Mouse (Mus musculus) stomach, embryonic 16.5 days (tissue): ENCODE results near the gene Dyrk1a. TPM values are rescaled to one million over a fixed set of nuclear protein-coding genes. Genes with fewer than 3 reads are reported as not detected.

Experiments
- ATAC-seq: fragments of 200-750 bp; cut with Nextera tagmentation; 2 replicates; pipeline ENCODE4 v1.8.0; 2017; ENCODE audit warnings: moderate number of reproducible peaks, moderate TSS enrichment; ENCODE audit not compliant: insufficient read depth, low FRiP score
- H3K27ac ChIP-seq: fragments of 300-500 bp; sonication (generic); 2 replicates; pipeline ENCODE4 v1.5.1; 2014; ENCODE audit warnings: low read length
- H3K27me3 ChIP-seq: fragments of 300-500 bp; sonication (generic); 2 replicates; pipeline ENCODE4 v1.6.1; 2014; ENCODE audit warnings: low read length, control low read depth, mixed read lengths; ENCODE audit not compliant: control insufficient read depth, insufficient read depth
- H3K36me3 ChIP-seq: fragments of 300-500 bp; sonication (generic); 2 replicates; pipeline ENCODE4 v1.6.1; 2014; ENCODE audit warnings: low read length; ENCODE audit not compliant: control insufficient read depth, insufficient read depth
- H3K4me1 ChIP-seq: fragments of 300-500 bp; sonication (generic); 2 replicates; pipeline ENCODE4 v1.6.1; 2014; ENCODE audit warnings: low read length, control low read depth, mixed read lengths; ENCODE audit not compliant: control insufficient read depth, insufficient read depth
- H3K4me2 ChIP-seq: fragments of 300-500 bp; sonication (generic); 2 replicates; pipeline ENCODE4 v1.6.1; 2014; ENCODE audit warnings: low read depth, low read length, mixed read lengths
- H3K4me3 ChIP-seq: fragments of 300-500 bp; sonication (generic); replicated peaks from 2 replicates; pipeline ENCODE4 v1.5.1; 2014; ENCODE audit warnings: mild to moderate bottlenecking, low read length
- H3K9ac ChIP-seq: fragments of 300-500 bp; sonication (generic); 2 replicates; pipeline ENCODE4 v1.6.1; 2014; ENCODE audit warnings: low read length
- H3K9me3 ChIP-seq: fragments of 300-500 bp; sonication (generic); replicated peaks from 2 replicates; pipeline ENCODE4 v1.6.1; 2016; ENCODE audit warnings: low read length, control low read depth; ENCODE audit not compliant: control insufficient read depth
- whole genome bisulfite sequencing: fragments of 180-500 bp; shearing (Covaris S2); extraction: QIAGEN DNeasy Blood & Tissue Kit; methylation state at CpG from one replicate; pipeline ENCODE4 v1.1.7; 2014; 5-methylcytosine and 5-hydroxymethylcytosine counted together
- polyA plus RNA-seq: library from polyadenylated mRNA; unstranded; fragments of >200 nt; fragmentation: Nextera tagmentation; extraction: Ambion mirVana; gene quantifications from 2 replicates; pipeline ENCODE4 v1.2.1, GENCODE M21; 2015

Dyrk1a gene
- polyA plus RNA-seq = 7.4 TPM in 2 replicates

DNA sequence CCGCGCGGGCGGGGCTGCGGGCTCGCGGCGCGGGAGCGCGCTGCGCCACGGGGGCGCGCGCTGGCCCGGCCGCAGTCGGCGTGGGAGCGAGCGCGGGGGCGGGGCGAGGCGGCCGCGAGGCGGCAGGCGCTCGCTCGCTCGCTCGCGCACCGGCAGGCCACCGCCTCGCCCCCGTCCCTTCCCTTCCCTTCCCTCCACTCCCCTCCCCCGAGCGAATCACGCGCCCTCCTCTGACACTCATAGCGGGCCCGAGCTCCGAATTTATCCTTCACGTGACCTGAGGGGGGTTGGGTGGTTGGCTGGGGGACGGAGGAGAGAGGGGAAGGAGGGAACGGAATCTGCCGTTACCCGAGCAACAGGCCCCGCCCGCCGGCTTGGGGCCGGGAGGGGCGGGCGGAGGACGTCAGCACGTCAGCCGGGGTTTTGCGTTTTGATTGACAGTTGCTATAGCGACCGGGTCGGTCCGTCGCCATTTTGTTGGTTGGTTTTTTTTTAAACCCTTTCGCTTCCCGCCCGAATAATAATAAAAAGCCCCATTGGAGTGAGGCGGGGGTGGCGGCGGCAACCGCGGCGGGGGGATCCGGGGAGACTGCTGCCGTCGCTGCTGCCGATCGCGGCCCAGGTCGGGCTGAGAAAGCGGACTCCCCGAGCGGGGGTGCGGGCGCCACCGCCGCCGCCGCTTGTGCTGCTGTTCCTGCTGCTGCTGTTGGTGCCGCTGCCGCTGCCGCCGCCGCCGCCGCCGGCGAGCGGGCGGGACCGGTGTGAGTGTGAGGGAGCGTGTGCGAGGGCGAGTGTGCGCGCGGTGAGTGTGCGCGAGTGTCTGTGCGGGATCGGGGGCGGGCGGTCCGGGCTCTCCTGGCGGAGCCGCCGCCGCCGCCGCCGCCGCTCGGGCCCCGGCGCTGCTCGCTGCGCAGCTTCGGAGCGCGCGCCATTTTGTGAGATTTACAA, at the start of gene Dyrk1a:
Gene Dyrk1a, plus strand, starts transcription at position 782 of the 948 bp plus-strand sequence.
- peak; percentile 97 for ATAC-seq
- no peaks in the 10 kb centered on the region for H3K27me3 ChIP-seq
- peaks cover 26% of the 10 kb centered on the region for H3K4me1 ChIP-seq
- no peaks in the 10 kb centered on the region for H3K9me3 ChIP-seq
- WGBS = under 1% methylated on average over 83 of the region's 133 CpGs
- H3K27ac ChIP-seq = peak within 1 kb of the TSS; percentile 100
- H3K4me2 ChIP-seq = peak within 1 kb of the TSS; percentile 78
- no peaks in the 10 kb centered on the region for H3K36me3 ChIP-seq
- peak within 1 kb of the TSS; percentile 100 for H3K9ac ChIP-seq
- peak within 1 kb of the TSS; percentile 98 for H3K4me3 ChIP-seq

DNA sequence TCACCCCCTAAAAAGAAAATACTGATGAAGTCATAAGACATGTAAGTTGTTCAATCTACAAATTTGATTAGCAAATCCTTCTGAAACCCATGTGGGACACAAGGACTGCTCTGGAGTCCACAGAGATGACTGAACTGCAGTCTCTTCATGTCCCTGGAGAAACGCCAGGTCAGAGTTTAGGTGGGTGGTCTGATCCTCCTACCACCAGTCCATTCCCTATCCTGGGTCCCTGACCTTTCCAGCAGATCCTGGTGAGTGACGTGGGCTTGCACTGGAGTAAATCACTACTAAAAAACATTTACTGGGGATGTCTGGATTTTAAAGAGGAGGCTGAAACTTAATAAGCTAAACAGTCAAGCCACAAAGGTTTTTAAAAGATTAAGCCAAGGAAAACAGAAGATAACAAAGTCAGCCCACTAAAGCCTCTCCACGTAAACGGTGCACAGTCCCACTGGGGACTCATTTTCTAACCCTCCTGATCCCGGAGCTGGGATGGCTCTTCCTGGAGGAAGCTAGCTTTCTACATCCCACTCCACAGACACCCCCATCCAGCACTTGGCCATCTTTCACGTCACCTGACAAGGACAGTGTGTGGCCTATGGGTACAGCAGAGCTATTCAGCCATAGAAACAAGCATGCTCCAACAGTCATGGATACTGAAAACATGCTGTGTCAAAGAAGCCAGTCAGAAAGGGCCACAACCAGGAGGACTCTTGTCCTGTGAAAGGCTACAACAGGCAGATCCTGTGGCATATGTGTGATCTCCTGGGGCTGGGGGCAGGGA, 46.0 kb upstream of the Dyrk1a start:
- H3K27me3 ChIP-seq = no peaks in the 10 kb centered on the region
- H3K4me2 ChIP-seq = 0 out of 2 replicates have a peak overlapping the region, but pooled peaks have one; percentile 5
- H3K9ac ChIP-seq = peak overlapping the region; percentile 48; the same call in 1 of the 2 replicates
- peaks cover 41% of the 10 kb centered on the region for H3K4me1 ChIP-seq
- 0 out of 2 replicates have a peak overlapping the region, but pooled peaks have one; percentile 6 for H3K4me3 ChIP-seq
- H3K27ac ChIP-seq = peak overlapping the region; percentile 49
- no peaks in the 10 kb centered on the region for H3K36me3 ChIP-seq
- WGBS = 42% methylated on average over 6 of the region's 6 CpGs
- no peak for ATAC-seq
- no peaks in the 10 kb centered on the region for H3K9me3 ChIP-seq

DNA sequence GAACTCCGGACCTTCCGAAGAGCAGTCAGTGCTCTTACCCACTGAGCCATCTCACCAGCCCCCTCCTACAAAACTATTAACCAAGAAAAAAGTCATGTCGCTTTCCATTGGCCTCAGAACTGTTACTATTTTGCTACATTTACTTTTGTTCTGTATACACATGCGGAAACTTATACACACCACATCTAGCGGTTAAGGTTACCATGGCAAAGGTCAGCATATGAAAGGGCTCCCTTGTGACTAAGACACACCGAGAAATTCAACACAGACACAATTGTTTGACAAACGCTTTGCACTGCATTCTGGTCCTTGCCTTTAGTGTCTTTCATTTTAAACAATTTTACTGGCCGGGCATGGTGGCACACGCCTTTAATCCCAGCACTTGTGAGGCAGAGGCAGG, 45.1 kb upstream of the Dyrk1a start:
- ATAC-seq = no peak
- no peak overlapping the region for H3K4me3 ChIP-seq
- H3K9ac ChIP-seq = no peak overlapping the region
- H3K27me3 ChIP-seq = no peaks in the 10 kb centered on the region
- no peaks in the 10 kb centered on the region for H3K36me3 ChIP-seq
- no peak overlapping the region for H3K27ac ChIP-seq
- no peaks in the 10 kb centered on the region for H3K9me3 ChIP-seq
- H3K4me1 ChIP-seq = peaks cover 32% of the 10 kb centered on the region
- WGBS = 74% methylated on average over 9 of the region's 9 CpGs
- peak overlapping the region; percentile 68; the same call in 1 of the 2 replicates for H3K4me2 ChIP-seq

DNA sequence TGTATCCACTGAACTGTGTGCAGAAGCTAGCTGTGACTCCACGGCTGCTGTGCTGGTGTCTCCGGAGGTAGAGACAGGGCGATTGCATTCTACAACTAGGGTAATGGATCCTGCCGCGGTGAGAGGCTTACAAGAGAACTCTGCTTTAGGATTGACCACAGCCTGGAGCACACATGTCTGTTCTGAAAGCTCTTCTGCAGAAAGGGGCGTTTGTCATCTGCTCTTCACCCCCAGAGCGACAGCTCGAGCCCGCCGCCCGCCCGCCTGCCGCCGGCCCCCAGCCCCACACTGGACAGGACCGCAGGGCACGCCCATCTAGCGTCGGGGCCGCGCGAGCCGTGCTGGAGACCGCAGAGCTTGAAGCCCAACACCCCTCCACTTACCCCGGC, 43.9 kb upstream of the Dyrk1a start:
- H3K36me3 ChIP-seq = no peaks in the 10 kb centered on the region
- peak overlapping the region; percentile 94 for H3K4me3 ChIP-seq
- H3K4me2 ChIP-seq = peak overlapping the region; percentile 68
- H3K27me3 ChIP-seq = no peaks in the 10 kb centered on the region
- H3K9me3 ChIP-seq = no peaks in the 10 kb centered on the region
- peaks cover 24% of the 10 kb centered on the region for H3K4me1 ChIP-seq
- ATAC-seq = peak; percentile 65
- H3K9ac ChIP-seq = peak overlapping the region; percentile 88
- under 1% methylated on average over 24 of the region's 24 CpGs for WGBS
- peak overlapping the region; percentile 96 for H3K27ac ChIP-seq

DNA sequence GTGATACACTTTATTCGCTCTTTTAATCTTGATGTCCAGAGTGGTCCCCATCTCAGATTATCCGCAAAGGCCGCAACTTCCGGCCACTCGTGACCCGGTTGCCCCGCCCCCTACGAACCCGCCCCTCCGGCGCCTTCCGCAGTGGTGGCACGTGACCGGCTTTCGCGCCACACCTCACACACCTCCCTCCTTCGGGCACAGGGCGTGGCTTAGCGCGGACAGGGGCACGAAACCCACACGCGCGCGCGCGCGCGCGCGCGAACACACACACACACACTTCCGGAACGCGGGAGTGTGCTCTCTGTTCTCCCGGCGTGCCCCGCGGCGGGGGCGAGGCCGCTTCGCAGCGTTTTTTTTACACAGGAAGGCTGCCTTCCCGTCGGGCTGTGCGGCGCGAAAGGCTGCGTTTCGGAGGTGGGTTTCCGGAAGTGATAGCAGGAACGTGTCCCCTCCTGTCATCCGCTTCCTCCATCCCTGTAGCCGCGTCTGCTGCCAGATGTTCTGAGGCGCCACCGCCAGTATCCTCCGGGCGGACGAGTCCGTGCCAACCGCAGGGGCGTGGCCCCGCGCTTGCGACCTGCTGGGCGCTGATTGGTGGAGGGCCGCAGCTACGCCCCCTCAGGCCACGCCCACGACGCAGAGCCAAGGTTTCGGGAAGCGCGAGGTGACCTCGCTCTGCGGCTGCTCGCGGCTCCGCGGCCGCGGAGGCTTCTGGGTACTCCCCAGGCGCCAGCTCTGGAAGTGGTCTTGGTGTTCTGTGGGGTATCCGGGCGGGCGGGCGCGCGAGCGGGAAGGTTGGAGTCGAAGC, 43.3 kb upstream of the Dyrk1a start, which contains the start of gene Vps26c:
Gene Vps26c, minus strand, starts transcription at position 487 of the 808 bp plus-strand sequence.
- peak; percentile 93 for ATAC-seq
- Histone ChIP-seq H3K9me3 (no peaks in the 10 kb centered on the region), H3K36me3 (no peaks in the 10 kb centered on the region), H3K27me3 (no peaks in the 10 kb centered on the region), H3K9ac (peak within 1 kb of the TSS; percentile 88), H3K4me1 (peaks cover 24% of the 10 kb centered on the region), H3K4me3 (peak within 1 kb of the TSS; percentile 94), H3K4me2 (peak within 1 kb of the TSS; percentile 68), H3K27ac (peak within 1 kb of the TSS; percentile 96)
- WGBS = under 1% methylated on average over 92 of the region's 93 CpGs

DNA sequence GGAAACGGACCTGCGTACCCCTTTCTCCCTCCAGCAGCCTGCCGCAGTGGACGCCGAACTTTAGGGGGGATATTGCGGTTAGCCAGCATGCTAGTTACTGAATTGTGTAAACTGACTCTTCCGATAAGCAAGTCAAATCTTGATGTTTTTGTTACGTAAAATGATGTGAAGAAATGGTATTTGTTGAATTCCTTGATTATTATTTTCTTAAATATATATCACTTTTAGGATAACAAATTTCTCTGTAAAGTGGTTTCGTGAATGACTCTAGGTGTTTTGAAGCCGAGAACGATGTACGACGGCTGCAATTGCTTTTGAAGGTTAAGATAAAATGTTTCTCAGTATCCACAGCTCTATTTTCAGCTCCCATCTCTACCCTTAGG, 42.7 kb upstream of the Dyrk1a start:
- Histone ChIP-seq H3K27me3 (no peaks in the 10 kb centered on the region), H3K4me3 (peak overlapping the region; percentile 94), H3K27ac (peak overlapping the region; percentile 96), H3K4me1 (peaks cover 24% of the 10 kb centered on the region), H3K36me3 (no peaks in the 10 kb centered on the region), H3K9me3 (no peaks in the 10 kb centered on the region), H3K4me2 (peak overlapping the region; percentile 66), H3K9ac (peak overlapping the region; percentile 88)
- WGBS = 2% methylated on average over 13 of the region's 13 CpGs
- ATAC-seq = no peak

DNA sequence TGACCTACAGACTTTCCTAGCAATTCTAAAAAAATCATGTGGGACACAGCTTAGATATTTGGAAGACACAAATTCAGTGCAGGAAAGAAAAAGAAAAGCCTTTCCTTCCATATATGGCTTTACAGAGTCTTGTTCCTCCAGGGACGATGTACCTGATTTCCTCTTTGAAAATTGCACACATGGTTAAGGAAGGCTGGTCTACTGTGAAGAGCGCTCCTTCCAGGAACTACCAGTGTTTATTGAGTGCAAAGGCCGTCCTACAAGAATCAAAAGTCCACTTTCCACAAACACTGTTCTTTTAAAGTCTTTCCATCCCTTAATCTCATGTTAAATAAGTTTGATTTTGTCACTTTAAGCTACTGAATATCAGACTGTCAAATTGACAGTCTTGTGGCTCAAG, 42.3 kb upstream of the Dyrk1a start:
- ATAC-seq = no peak
- 32% methylated on average over 3 of the region's 3 CpGs for WGBS

DNA sequence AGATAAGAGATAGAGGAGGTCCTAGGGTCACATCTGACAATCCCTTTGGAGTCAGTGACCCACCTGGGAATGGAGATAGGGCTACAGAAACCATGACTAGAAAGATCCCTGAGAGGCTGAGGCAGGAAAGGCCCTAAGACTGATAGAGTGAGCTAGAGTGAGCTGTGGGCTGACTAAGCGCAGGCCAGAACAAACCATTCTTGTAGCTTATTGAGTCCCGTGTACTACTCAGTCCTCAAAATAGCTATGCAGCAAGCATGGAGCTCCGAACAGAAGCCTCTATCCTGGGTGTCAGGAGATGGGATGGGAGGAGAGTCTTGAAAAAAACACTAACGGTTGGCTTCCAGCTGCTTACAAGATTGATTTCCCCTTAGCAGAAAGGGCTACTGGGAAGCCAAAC, 38.5 kb upstream of the Dyrk1a start:
- no peaks in the 10 kb centered on the region for H3K36me3 ChIP-seq
- no peak overlapping the region for H3K4me2 ChIP-seq
- no peak overlapping the region for H3K4me3 ChIP-seq
- no peak overlapping the region for H3K9ac ChIP-seq
- no peaks in the 10 kb centered on the region for H3K27me3 ChIP-seq
- 75% methylated on average over 4 of the region's 4 CpGs for WGBS
- H3K9me3 ChIP-seq = no peaks in the 10 kb centered on the region
- no peak for ATAC-seq
- no peak overlapping the region for H3K27ac ChIP-seq
- peaks cover 8% of the 10 kb centered on the region; the same call in 1 of the 2 replicates for H3K4me1 ChIP-seq

More for the DNA sequence above, 42.3 kb upstream of the Dyrk1a start:
- peaks cover 24% of the 10 kb centered on the region for H3K4me1 ChIP-seq
- no peaks in the 10 kb centered on the region for H3K36me3 ChIP-seq
- H3K27me3 ChIP-seq = no peaks in the 10 kb centered on the region
- peak overlapping the region; percentile 66 for H3K4me2 ChIP-seq
- no peaks in the 10 kb centered on the region for H3K9me3 ChIP-seq
- peak overlapping the region; percentile 94 for H3K4me3 ChIP-seq
- H3K9ac ChIP-seq = peak overlapping the region; percentile 88
- peak overlapping the region; percentile 96 for H3K27ac ChIP-seq
